Mouse (Mus musculus) common myeloid progenitor, adult 5-6 weeks (primary cell): ENCODE data around the gene Atp8a2. TPM values are rescaled to one million over a fixed set of nuclear protein-coding genes. Genes with fewer than 3 reads are reported as not detected.

ENCODE experiments used
- ATAC-seq: replicated peaks from 2 replicates; pipeline ENCODE4 v1.8.0; 2016; ENCODE audit warnings: low read depth, mild to moderate bottlenecking, moderate TSS enrichment, inconsistent platforms; ENCODE audit not compliant: poor library complexity, severe bottlenecking
- total RNA-seq: library from RNA; stranded (forward); fragments of 200-1000, 187-1606 nt; gene quantifications from 2 replicates; pipeline ENCODE4 v1.2.3, GENCODE M21; 2017

The Atp8a2 gene
- total RNA-seq, 1 experiment from 2014 or later = 2.4 TPM

DNA sequence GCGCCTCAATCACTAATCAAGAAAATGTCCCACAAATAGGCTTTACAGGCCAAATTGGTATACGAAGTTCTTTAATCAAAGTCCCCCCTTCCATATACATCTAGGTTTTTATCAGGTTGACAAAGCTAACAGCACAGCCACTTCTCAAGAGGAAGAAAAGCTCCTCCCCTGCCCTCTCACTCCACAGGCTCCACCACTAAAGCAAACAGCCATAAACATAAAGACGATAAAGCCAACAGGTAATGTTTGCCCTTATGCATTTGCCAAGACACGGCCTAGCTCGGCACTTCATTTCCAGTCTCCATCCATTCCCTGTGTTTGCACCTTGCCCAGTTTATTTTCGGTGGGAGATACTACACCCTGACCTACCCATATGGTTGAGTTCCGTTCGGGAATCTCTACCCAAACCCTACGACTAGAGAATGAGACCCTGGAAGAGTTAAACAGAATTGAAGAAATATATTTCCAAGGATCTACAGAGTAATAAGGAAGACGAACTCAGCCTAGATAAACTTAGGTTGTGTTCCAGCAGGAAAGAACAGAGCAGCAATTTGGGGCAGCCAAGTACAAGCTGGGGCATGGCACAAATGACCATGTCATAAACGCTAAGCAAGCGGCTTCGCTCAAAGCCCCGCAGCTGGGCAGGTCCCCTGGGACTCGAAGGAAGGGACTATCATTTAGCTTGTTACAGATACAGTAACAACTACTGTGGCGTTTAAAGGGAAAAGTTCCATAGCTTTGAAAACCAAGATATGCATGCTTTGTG is 26.0 kb downstream of the Atp8a2 start:
- ATAC-seq = no peak

DNA sequence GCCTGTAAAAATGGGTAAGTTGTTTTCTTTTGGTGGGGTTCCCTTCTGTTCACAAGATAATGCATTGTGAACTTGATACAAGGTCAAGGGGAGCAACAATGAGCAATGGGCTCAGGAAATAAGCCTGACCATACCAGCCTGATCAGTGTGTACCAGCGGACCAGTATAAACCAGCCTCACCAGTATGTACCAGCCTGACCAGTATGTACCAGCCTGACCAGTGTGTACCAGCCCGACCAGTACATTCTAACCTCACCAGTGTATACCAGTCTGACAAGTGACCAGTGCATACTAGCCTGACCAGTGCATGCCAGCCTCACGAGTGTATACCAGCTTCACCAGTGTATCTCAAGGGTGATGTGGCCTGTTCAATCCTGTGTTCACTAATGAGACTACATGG is 33.6 kb downstream of the Atp8a2 start:
- no peak for ATAC-seq

- ATAC-seq = no peak
These were observed 44.6 kb downstream of the Atp8a2 start for GRCm38 (mm10) chr14:60152373-60152772.

DNA sequence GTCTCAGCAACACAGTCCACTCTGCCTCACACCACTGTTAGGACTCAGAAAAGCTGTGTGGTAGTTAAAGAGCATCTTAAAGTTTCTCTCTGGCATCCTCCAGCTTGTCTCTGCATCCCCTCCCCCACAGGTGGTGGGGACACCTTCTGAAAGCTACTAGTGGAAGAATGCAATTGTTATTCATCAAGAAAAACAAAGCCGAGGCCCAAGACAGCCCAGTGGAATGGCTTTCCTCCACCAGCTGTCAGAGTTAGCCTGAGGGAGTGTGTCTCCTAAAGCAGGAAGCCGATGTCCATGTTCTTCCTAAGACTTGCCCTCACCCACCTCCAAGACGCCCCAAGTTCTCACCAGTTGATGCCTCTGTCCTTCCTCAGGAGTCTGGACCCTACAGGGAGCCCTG is 48.1 kb downstream of the Atp8a2 start:
- ATAC-seq = no peak

GRCm38 (mm10) chr14:60143234-60143633 is 53.7 kb downstream of the Atp8a2 start:
- no peak for ATAC-seq

- ATAC-seq = peak; percentile 62; the same call in 1 of the 2 replicates
These were observed 58.6 kb downstream of the Atp8a2 start for GRCm38 (mm10) chr14:60138339-60138738.

DNA sequence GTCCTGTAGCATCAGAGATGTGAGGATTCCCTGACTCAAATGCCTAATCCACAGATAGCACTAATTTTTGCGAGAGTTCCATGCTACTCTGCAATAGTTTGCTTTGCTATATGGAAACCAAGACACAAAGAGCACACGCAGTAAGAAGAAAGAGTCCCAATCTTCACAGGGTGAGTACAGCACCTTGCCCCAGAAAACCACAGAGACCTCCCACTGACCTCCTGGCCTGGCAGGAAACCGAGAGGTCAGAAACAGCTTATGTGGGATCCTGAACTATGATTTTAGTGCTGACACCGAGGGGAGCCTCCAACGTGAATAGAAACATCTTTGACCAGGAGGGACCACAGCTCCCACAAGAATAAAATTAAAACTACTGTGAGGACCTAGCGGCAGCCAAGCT is 59.2 kb downstream of the Atp8a2 start:
- ATAC-seq = no peak

- no peak for ATAC-seq
These were observed 61.2 kb downstream of the Atp8a2 start for GRCm38 (mm10) chr14:60135801-60136200.

GRCm38 (mm10) chr14:60134720-60135119 is 62.3 kb downstream of the Atp8a2 start:
- ATAC-seq = no peak

- no peak for ATAC-seq
These were observed 65.6 kb downstream of the Atp8a2 start for GRCm38 (mm10) chr14:60131196-60131876.

- peak; percentile 95 for ATAC-seq
These were observed 67.4 kb downstream of the Atp8a2 start for GRCm38 (mm10) chr14:60129564-60129963.

DNA sequence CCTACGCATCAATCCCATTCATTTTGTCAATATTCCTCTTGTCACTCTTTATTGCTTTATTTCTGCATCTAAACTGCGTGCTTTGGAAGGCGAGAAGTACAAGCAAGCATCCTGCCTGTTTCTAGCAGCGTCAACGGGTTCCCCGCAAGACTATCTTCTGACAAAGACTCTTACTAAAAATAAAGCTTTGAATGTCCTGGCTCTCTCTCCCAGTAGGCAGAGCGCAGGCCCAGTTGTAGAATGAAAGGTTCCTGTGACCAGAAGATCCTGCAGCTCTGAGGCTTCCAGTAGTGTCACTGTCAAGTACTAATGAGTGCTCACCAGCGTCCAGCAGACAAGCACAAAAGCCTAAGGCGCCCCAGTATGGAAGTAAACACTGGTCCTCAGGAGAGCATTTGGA is 71.8 kb downstream of the Atp8a2 start:
- no peak for ATAC-seq

DNA sequence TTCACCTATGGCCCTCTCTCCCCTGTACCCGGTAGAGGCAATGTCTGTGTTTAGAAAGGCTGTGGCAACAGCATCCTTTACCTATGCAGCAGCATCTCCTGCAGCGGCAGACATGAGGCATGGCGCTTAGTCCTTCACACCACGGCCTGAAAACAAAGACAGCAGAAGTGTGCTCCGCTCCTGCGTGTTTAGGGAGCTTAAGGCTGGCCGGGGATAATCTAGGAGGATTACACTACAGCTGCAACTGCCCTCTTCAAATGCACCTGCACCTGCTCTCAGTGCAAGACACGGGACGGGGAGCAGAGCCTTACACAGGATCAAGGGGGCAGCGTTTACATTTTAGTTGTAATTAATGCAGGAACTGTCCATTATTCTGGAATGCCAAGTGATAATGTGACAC is 75.4 kb downstream of the Atp8a2 start:
- ATAC-seq = no peak

GRCm38 (mm10) chr14:60117792-60118585 is 79.0 kb downstream of the Atp8a2 start:
- peak; percentile 83 for ATAC-seq

DNA sequence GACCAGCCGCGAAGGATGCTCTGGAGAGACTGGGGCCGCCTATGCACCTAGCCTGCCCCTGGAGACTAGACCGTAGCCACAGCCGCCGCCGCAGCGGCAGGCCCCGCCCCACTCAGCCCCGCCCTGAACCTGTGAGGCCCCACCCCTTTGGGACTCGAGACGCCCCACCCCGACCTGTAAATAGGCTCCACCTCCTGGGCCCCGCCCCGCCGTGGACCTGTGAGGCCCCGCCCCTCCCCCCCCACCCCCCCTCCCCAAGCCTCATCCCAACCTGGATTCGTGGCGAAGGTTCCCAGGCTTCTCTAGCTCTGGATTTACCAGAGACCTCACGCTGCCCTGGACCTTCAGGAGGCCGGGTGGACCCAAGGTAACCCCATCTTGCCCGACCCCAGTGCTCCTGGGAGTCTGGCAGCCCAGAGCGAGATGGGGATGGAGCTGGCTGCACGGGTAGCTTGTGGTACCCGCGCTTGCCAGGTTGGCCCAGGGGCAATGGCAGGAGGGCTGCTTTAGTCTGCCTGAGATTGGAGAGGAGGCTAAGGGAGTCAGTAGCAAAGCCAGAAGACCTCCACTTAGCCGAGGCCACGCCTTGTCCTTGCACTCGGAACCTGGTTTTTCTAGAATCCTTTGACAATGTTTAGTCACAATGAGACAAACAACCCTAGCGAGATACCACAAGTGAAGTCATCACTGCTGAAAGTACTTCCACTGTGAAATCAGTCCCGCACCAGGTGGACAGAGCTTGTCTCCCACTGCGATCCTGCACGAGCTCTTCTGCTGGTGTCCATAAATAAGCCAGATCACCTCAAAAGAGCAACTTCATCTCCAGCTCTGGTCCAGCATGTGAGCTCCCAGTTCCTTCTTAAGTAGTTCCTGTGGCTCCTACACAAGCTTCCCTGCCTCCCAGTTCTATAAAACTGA is 109.9 kb downstream of the Atp8a2 start:
- peak; percentile 50 for ATAC-seq

- ATAC-seq = no peak
These were observed 110.6 kb downstream of the Atp8a2 start for GRCm38 (mm10) chr14:60086254-60086807.

DNA sequence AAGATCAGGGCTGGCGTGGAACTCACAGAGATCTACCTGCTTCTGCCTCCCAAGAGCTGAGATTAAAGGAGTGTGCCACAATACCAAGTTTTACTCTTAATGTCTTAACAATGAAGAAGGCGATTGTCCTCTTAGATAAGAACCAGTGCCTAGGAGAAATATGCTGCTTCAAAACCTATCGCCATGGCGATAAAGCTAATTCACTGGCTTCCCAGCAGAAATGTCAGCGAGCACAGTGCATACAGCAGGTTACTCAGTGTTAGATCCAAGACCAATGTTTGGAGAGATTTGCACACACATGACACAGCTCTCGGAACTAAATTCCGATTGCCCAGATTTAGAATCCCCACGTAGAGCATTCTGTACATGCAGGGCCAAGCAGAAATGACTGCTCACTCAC is 114.2 kb downstream of the Atp8a2 start:
- no peak for ATAC-seq

DNA sequence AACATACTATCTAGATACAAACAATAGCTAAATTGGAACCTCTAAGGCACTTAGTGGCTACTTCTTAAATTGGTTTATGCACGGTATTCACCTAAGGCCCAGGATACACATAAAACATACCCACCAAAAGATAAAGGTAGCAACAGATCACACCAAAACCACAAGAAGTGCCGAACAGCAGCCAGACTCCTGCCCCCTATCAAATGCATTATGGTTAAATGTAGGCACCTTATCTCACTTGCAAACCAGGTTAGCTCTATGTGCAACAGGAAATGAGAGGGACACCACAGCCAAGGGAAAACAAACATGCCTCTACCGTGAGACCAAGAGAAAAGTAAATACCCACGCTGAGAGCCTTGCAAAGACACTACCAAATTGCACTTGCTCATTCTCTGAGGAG is 124.5 kb downstream of the Atp8a2 start:
- ATAC-seq = peak; percentile 60

GRCm38 (mm10) chr14:60065186-60065585 is 131.8 kb downstream of the Atp8a2 start:
- ATAC-seq = no peak

DNA sequence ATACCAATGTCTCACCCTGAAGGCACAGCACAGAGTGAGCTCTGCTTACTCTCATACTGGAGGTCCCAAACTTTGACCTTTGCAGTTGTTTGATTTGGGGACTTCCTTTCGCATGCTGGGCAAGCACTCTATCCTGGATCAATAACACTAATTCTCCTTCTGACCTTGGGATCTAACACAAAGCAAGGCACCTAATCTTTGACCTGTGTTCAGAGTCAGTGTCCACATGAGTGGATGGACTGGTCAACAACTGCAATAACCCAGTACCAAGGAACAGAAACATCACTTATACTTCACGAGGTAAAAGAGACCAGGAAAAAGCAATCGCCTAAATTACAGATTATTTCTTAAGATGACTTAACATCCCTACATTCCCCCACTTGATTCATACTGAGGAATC is 136.0 kb downstream of the Atp8a2 start:
- no peak for ATAC-seq
